Mouse (Mus musculus) MEL (cell line): ENCODE results near the gene Tas2r114. TPM values are rescaled to one million over a fixed set of nuclear protein-coding genes. Genes with fewer than 3 reads are reported as not detected.

ENCODE experiments used
- DNase-seq: peaks from one replicate; pipeline ENCODE4 v3.0.0; 2011; ENCODE audit warnings: low read depth, low spot score
- H3K27ac ChIP-seq: 2 replicates; pipeline ENCODE4 v1.5.1; 2012; ENCODE audit warnings: low read depth, mild to moderate bottlenecking, control low read depth, low read length, moderate library complexity; ENCODE audit not compliant: control insufficient read depth
- H3K27me3 ChIP-seq, 2 experiments: fragments of 150-350 bp in 1 of 2; sonication (generic) in 1 of 2; 2 replicates each; pipeline ENCODE4 v1.6.1; 2012; ENCODE audit warnings: low read length in 2 of 2, mild to moderate bottlenecking in 2 of 2, improper control_type of control experiment in 1 of 2, moderate library complexity in 1 of 2; ENCODE audit not compliant: insufficient read depth in 2 of 2, control insufficient read depth in 1 of 2
- H3K36me3 ChIP-seq, 2 experiments: 2 replicates each; pipeline ENCODE4 v1.6.1; 2012 to 2014; ENCODE audit warnings: low read length in 2 of 2, improper control_type of control experiment in 1 of 2, inconsistent platforms in 1 of 2, mild to moderate bottlenecking in 1 of 2; ENCODE audit not compliant: insufficient read depth in 2 of 2, control insufficient read depth in 1 of 2
- H3K4me1 ChIP-seq, 2 experiments: fragments of 150-350 bp in 1 of 2; sonication (generic) in 1 of 2; 2 replicates each; pipeline ENCODE4 v1.6.1; 2012; ENCODE audit warnings: low read length in 2 of 2, improper control_type of control experiment in 1 of 2, mild to moderate bottlenecking in 1 of 2; ENCODE audit not compliant: insufficient read depth in 2 of 2, control insufficient read depth in 1 of 2
- H3K4me3 ChIP-seq, 2 experiments: fragments of 150-350 bp in 1 of 2; sonication (generic) in 1 of 2; 2 replicates each; pipeline ENCODE4 v1.5.1; 2012; ENCODE audit warnings: low read depth in 2 of 2, low read length in 2 of 2, mild to moderate bottlenecking in 2 of 2, moderate library complexity in 2 of 2, control low read depth in 1 of 2, improper control_type of control experiment in 1 of 2; ENCODE audit not compliant: control insufficient read depth in 1 of 2, insufficient read depth in 1 of 2
- H3K79me2 ChIP-seq: 2 replicates; pipeline ENCODE4 v1.6.1; 2012; ENCODE audit warnings: mild to moderate bottlenecking, low read length, moderate library complexity; ENCODE audit not compliant: control insufficient read depth, poor library complexity, insufficient read depth
- H3K9ac ChIP-seq: 2 replicates; pipeline ENCODE4 v1.6.1; 2012; ENCODE audit warnings: low read depth, mild to moderate bottlenecking, control low read depth, low read length, moderate library complexity; ENCODE audit not compliant: control insufficient read depth, poor library complexity, severe bottlenecking
- H3K9me3 ChIP-seq: fragments of 150-350 bp; sonication (generic); replicated peaks from 2 replicates; pipeline ENCODE4 v1.6.1; 2012; ENCODE audit warnings: mild to moderate bottlenecking, low read length, improper control_type of control experiment, moderate library complexity; ENCODE audit not compliant: insufficient read depth
- BHLHE40 ChIP-seq: IDR thresholded peaks from 2 replicates; pipeline ENCODE4 v1.6.1; 2012; ENCODE audit warnings: low read depth, mild to moderate bottlenecking, inconsistent platforms, low read length, improper control_type of control experiment, borderline replicate concordance
- CHD1 ChIP-seq: IDR thresholded peaks from 2 replicates; pipeline ENCODE4 v1.6.1; 2012; ENCODE audit warnings: low read depth, mild to moderate bottlenecking, inconsistent platforms, low read length, improper control_type of control experiment
- CHD2 ChIP-seq: IDR thresholded peaks from 2 replicates; pipeline ENCODE4 v1.6.1; 2011; ENCODE audit warnings: low read length, improper control_type of control experiment
- ELF1 ChIP-seq: IDR thresholded peaks from 2 replicates; pipeline ENCODE4 v1.6.1; 2014; ENCODE audit warnings: low read depth, mild to moderate bottlenecking, inconsistent platforms, low read length, improper control_type of control experiment, moderate library complexity
- EP300 ChIP-seq, 2 experiments: IDR thresholded peaks; 2 replicates each; pipeline ENCODE4 v1.6.1; 2011; ENCODE audit warnings: improper control_type of control experiment in 2 of 2, low read length in 2 of 2, low read depth in 1 of 2, mild to moderate bottlenecking in 1 of 2
- GABPA ChIP-seq: IDR thresholded peaks from 2 replicates; pipeline ENCODE4 v1.6.1; 2012; ENCODE audit warnings: low read depth, mild to moderate bottlenecking, inconsistent platforms, low read length, improper control_type of control experiment, moderate library complexity
- GATA1 ChIP-seq: IDR thresholded peaks from 2 replicates; pipeline ENCODE4 v1.6.1; 2011; ENCODE audit warnings: low read depth, low read length, improper control_type of control experiment
- HCFC1 ChIP-seq: IDR thresholded peaks from 2 replicates; pipeline ENCODE4 v1.6.1; 2012; ENCODE audit warnings: low read depth, mild to moderate bottlenecking, inconsistent platforms, low read length, improper control_type of control experiment, moderate library complexity
- KAT2A ChIP-seq: conservative IDR thresholded peaks from 2 replicates; pipeline ENCODE4 v1.6.1; 2012; ENCODE audit warnings: low read depth, low read length, improper control_type of control experiment, inconsistent platforms
- MAFK ChIP-seq: IDR thresholded peaks from 2 replicates; pipeline ENCODE4 v1.6.1; 2011; ENCODE audit warnings: low read depth, mild to moderate bottlenecking, low read length, improper control_type of control experiment, borderline replicate concordance
- MAX ChIP-seq: IDR thresholded peaks from 2 replicates; pipeline ENCODE4 v1.6.1; 2011; ENCODE audit warnings: low read length, improper control_type of control experiment
- MAZ ChIP-seq: IDR thresholded peaks from 2 replicates; pipeline ENCODE4 v1.6.1; 2012; ENCODE audit warnings: low read depth, mild to moderate bottlenecking, inconsistent platforms, low read length, improper control_type of control experiment
- MEF2A ChIP-seq: IDR thresholded peaks from 2 replicates; pipeline ENCODE4 v1.6.1; 2014; ENCODE audit warnings: low read depth, mild to moderate bottlenecking, inconsistent platforms, low read length, improper control_type of control experiment; ENCODE audit not compliant: poor library complexity, insufficient replicate concordance, severe bottlenecking; ENCODE audit errors: extremely low read depth
- MXI1 ChIP-seq: IDR thresholded peaks from 2 replicates; pipeline ENCODE4 v1.6.1; 2011; ENCODE audit warnings: mild to moderate bottlenecking, low read depth, low read length, improper control_type of control experiment
- MYB ChIP-seq: IDR thresholded peaks from 2 replicates; pipeline ENCODE4 v1.6.1; 2011; ENCODE audit warnings: mild to moderate bottlenecking, low read depth, low read length, improper control_type of control experiment
- MYC ChIP-seq: IDR thresholded peaks from 2 replicates; pipeline ENCODE4 v1.6.1; 2011; ENCODE audit warnings: low read depth, mild to moderate bottlenecking, low read length, improper control_type of control experiment, moderate library complexity
- NELFE ChIP-seq: IDR thresholded peaks from 2 replicates; pipeline ENCODE4 v1.6.1; 2011; ENCODE audit warnings: low read depth, low read length, improper control_type of control experiment
- NRF1 ChIP-seq: IDR thresholded peaks from 2 replicates; pipeline ENCODE4 v1.6.1; 2014; ENCODE audit warnings: low read depth, mild to moderate bottlenecking, inconsistent platforms, low read length, improper control_type of control experiment, moderate library complexity; ENCODE audit not compliant: poor library complexity, insufficient read depth, severe bottlenecking
- POLR2A ChIP-seq, 2 experiments: IDR thresholded peaks; 2 replicates each; pipeline ENCODE4 v1.6.1; 2011 to 2012; ENCODE audit warnings: low read length in 2 of 2, mild to moderate bottlenecking in 2 of 2, control low read depth in 1 of 2, improper control_type of control experiment in 1 of 2, low read depth in 1 of 2, moderate library complexity in 1 of 2; ENCODE audit not compliant: control insufficient read depth in 1 of 2, insufficient read depth in 1 of 2, poor library complexity in 1 of 2
- POLR2AphosphoS2 ChIP-seq: IDR thresholded peaks from 2 replicates; pipeline ENCODE4 v1.6.1; 2011; ENCODE audit warnings: low read length, improper control_type of control experiment
- RAD21 ChIP-seq: IDR thresholded peaks from 2 replicates; pipeline ENCODE4 v1.6.1; 2011; ENCODE audit warnings: mild to moderate bottlenecking, low read depth, low read length, improper control_type of control experiment
- RCOR1 ChIP-seq: IDR thresholded peaks from 2 replicates; pipeline ENCODE4 v1.6.1; 2012; ENCODE audit warnings: low read depth, mild to moderate bottlenecking, inconsistent platforms, low read length, improper control_type of control experiment
- SMC3 ChIP-seq: IDR thresholded peaks from 2 replicates; pipeline ENCODE4 v1.6.1; 2011; ENCODE audit warnings: low read depth, low read length, improper control_type of control experiment
- TAL1 ChIP-seq: IDR thresholded peaks from 2 replicates; pipeline ENCODE4 v1.6.1; 2012; ENCODE audit warnings: mild to moderate bottlenecking, inconsistent platforms, low read length, moderate library complexity, mixed read lengths
- UBTF ChIP-seq: IDR thresholded peaks from 2 replicates; pipeline ENCODE4 v1.6.1; 2012; ENCODE audit warnings: low read depth, mild to moderate bottlenecking, inconsistent platforms, low read length, improper control_type of control experiment, moderate library complexity, borderline replicate concordance; ENCODE audit not compliant: insufficient read depth
- ZC3H11A ChIP-seq: IDR thresholded peaks from 2 replicates; pipeline ENCODE4 v1.6.1; 2012; ENCODE audit warnings: low read depth, mild to moderate bottlenecking, inconsistent platforms, low read length, improper control_type of control experiment
- ZMIZ1 ChIP-seq: IDR thresholded peaks from 2 replicates; pipeline ENCODE4 v1.6.1; 2012; ENCODE audit warnings: low read depth, mild to moderate bottlenecking, inconsistent platforms, low read length, improper control_type of control experiment, moderate library complexity
- polyA plus RNA-seq, 2 experiments: library from polyadenylated mRNA; stranded (reverse) in 1 of 2; unstranded in 1 of 2; fragments of >175 nt in 1 of 2; fragments of >200 nt in 1 of 2; gene quantifications; 2 replicates each; pipeline versions ENCODE4 v1.2.1 to v1.2.4; 2012; ENCODE audit warnings: low replicate concordance in 2 of 2, low read depth in 1 of 2; ENCODE audit not compliant: insufficient read length in 2 of 2, insufficient read depth in 1 of 2, missing spikeins in 1 of 2
- total RNA-seq: library from RNA; depleted of rRNA; stranded (reverse); fragments of 300-350 nt; gene quantifications from 2 replicates; pipeline ENCODE4 v1.2.3, GENCODE M21; 2012

The Tas2r114 gene
- total and polyA plus RNA-seq, 3 experiments, result not detected

DNA sequence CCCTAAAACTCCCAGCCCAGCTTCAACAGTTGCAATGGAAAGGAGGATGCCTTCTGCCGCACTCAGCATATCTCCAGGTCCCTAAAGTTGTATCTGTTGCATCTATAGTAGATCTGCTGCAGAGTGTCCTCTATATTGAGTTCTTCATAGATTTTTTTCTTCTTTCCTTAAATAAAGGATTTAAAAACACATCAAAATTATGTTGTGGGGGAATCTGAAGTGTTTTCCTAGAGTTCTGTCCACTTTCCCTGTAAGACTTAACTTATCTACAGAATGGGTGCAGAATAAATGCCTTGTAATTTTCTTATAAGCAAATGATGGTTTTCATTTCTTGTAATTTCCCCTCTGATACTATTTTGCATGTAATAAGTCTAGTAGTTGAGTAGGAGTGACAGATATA lies 2.5 kb downstream of the Tas2r114 start, which contains the start of gene Tas2r105:
Gene Tas2r105 (minus strand): TSS at position 101 of the 400 bp plus-strand sequence.
- no peaks in the 10 kb centered on the region for H3K9me3 ChIP-seq
- no peaks in the 10 kb centered on the region for H3K27me3 ChIP-seq
- H3K9ac ChIP-seq, result no peak within 1 kb of the TSS
- no peaks in the 10 kb centered on the region for H3K4me1 ChIP-seq
- no peaks in the 10 kb centered on the region for H3K79me2 ChIP-seq
- H3K4me3 ChIP-seq, result no peak within 1 kb of the TSS
- H3K27ac ChIP-seq, result no peak within 1 kb of the TSS
- no peak for DNase-seq
- no peak for TF ChIP-seq MEF2A
- TF ChIP-seq ZC3H11A, result no peak
- no peak for TF ChIP-seq POLR2A (IDR thresholded peaks at IDR 0.05; ENCODE audit: control insufficient read depth in 1 of 2, insufficient read depth in 1 of 2, low read depth in 1 of 2, low read length in 2 of 2, poor library complexity in 1 of 2)
- TF ChIP-seq ELF1, result no peak
- TF ChIP-seq MYB, result no peak
- no peaks in the 10 kb centered on the region for H3K36me3 ChIP-seq

DNA sequence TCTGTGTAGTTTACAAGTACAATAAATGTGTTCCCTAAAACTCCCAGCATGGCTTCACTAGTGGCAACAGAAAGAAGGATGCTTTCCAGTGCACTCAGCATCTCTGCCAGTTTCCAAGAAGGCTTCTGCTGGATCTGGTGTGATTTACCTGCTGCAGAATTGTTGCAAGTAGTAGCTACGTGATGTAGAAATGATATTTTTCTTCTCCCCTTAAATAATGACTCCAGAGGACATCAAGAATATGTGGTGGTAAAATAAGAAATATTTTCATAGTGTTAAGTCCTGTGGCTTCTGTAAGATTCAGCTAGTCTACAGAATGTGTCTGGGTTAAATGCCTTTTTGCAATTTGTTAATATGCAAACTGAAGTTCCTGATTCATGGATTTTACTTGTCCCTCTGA lies 4.2 kb downstream of the Tas2r114 start, which contains the start of gene Tas2r104:
Gene Tas2r104 (minus strand): TSS at position 101 of the 400 bp plus-strand sequence.
- H3K36me3 ChIP-seq, result no peaks in the 10 kb centered on the region

DNA sequence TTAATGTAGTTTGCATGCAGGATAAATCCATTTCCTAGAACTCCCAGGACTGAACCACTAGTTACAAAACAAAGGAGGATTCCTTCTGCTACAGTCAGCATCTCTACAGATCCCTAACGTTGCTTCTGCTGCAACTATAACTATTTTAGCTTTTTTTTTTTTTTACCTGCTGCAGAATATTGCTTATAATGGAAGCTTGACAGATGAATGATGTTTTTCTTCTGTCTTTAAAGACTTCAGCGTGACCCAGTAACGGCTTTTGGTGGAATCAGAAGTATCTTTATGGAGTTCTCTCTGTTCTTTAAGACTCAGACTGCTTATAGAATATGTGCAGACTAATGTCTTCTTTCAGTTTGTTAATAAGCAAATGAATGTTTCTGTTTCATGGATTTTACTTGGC lies 11.1 kb downstream of the Tas2r114 start, which contains the start of gene Tas2r106:
Gene Tas2r106 (minus strand): TSS at position 101 of the 400 bp plus-strand sequence.
- H3K9me3 ChIP-seq, result no peaks in the 10 kb centered on the region
- DNase-seq, result no peak
- no peaks in the 10 kb centered on the region for H3K27me3 ChIP-seq
- no peaks in the 10 kb centered on the region for H3K79me2 ChIP-seq
- no peaks in the 10 kb centered on the region for H3K36me3 ChIP-seq
- no peaks in the 10 kb centered on the region for H3K4me1 ChIP-seq
- H3K4me3 ChIP-seq, result no peak within 1 kb of the TSS
- TF ChIP-seq SMC3 (no peak), POLR2AphosphoS2 (no peak), RCOR1 (no peak), MAFK (no peak), MAX (no peak), GATA1 (no peak), MXI1 (no peak), CHD2 (no peak), KAT2A (no peak), ZMIZ1 (no peak), GABPA (no peak), NRF1 (no peak), CHD1 (no peak), RAD21 (no peak), BHLHE40 (no peak)
- H3K9ac ChIP-seq, result no peak within 1 kb of the TSS
- H3K27ac ChIP-seq, result no peak within 1 kb of the TSS

More for the DNA sequence above, 4.2 kb downstream of the Tas2r114 start, which contains the start of gene Tas2r104:
- TF ChIP-seq CHD1, result no peak
- TF ChIP-seq HCFC1, result no peak
- TF ChIP-seq MAFK, result no peak
- no peak for TF ChIP-seq ZMIZ1
- TF ChIP-seq MYB, result no peak
- TF ChIP-seq MAZ, result no peak
- TF ChIP-seq MAX, result no peak
- TF ChIP-seq EP300 (IDR thresholded peaks at IDR 0.05; ENCODE audit: low read depth in 1 of 2, low read length in 2 of 2), result no peak
- no peak for TF ChIP-seq NELFE
- no peak for TF ChIP-seq TAL1
- TF ChIP-seq UBTF, result no peak
- TF ChIP-seq NRF1, result no peak
- no peak for TF ChIP-seq CHD2
- TF ChIP-seq MYC, result no peak
- no peak within 1 kb of the TSS for H3K9ac ChIP-seq
- H3K9me3 ChIP-seq, result no peaks in the 10 kb centered on the region
- H3K79me2 ChIP-seq, result no peaks in the 10 kb centered on the region
- H3K27ac ChIP-seq, result no peak within 1 kb of the TSS
- no peak within 1 kb of the TSS for H3K4me3 ChIP-seq
- no peaks in the 10 kb centered on the region for H3K27me3 ChIP-seq
- no peaks in the 10 kb centered on the region for H3K4me1 ChIP-seq
- DNase-seq, result no peak
